Mouse (Mus musculus) bone marrow macrophage, adult 2 months (primary cell): ENCODE measurements at regions not wholly inside any gene's neighbourhood (a gene's known extent, or its start where the extent isn't known, plus 50 kb on each side); places are given as distances from the start of the nearest gene placed in this dataset.

Source experiments
- CTCF ChIP-seq: IDR thresholded peaks from 2 replicates; pipeline ENCODE4 v1.5.1; 2012; ENCODE audit warnings: low read depth, mild to moderate bottlenecking, low read length, moderate library complexity
- POLR2A ChIP-seq: IDR thresholded peaks from 2 replicates; pipeline ENCODE4 v1.6.1; 2012; ENCODE audit warnings: mild to moderate bottlenecking, low read depth, low read length, borderline replicate concordance

GRCm38 (mm10) chr13:53854196-53854595, 201.3 kb downstream of the Drd1 start:
- TF ChIP-seq POLR2A (no peak), CTCF (no peak)
